Mouse (Mus musculus) bone marrow, adult 2 months (tissue): ENCODE results near the gene 4930402F06Rik.

Experiments
- CTCF ChIP-seq: fragments of 200-500 bp; IDR thresholded peaks from 2 replicates; pipeline ENCODE4 v1.5.1; 2011; ENCODE audit warnings: low read length, control low read depth; ENCODE audit not compliant: control insufficient read depth, insufficient read depth
- POLR2A ChIP-seq: fragments of 200-500 bp; IDR thresholded peaks from 2 replicates; pipeline ENCODE4 v1.6.1; 2011; ENCODE audit warnings: low read depth, mild to moderate bottlenecking, control low read depth, low read length, borderline replicate concordance; ENCODE audit not compliant: control insufficient read depth

GRCm38 (mm10) chr2:35336388-35337280, 60.3 kb downstream of the 4930402F06Rik start, which contains the start of gene Stom:
- TF ChIP-seq CTCF (peak; percentile 17; the same call in 1 of the 2 replicates), POLR2A (peak; percentile 88)
